Mouse (Mus musculus) G1E (cell line): Measurements from ENCODE around the gene Pnldc1. TPM values are rescaled to one million over a fixed set of nuclear protein-coding genes. Genes with fewer than 3 reads are reported as not detected.
"Not testable (repeated sequence)": the region's sequence is repeated elsewhere in the genome, so short reads cannot be mapped to it uniquely, and the experiment has no call there.

Experiments used
- ATAC-seq: 2 replicates; pipeline ENCODE4 v1.8.0; 2016; ENCODE audit warnings: mild to moderate bottlenecking; ENCODE audit not compliant: insufficient number of reproducible peaks, poor library complexity, low FRiP score, severe bottlenecking; ENCODE audit errors: extremely low read depth
- DNase-seq: peaks from one replicate; pipeline ENCODE4 v3.0.0; 2012; ENCODE audit warnings: low spot score
- H3K27me3 ChIP-seq: 2 replicates; pipeline ENCODE4 v1.6.1; 2012; ENCODE audit warnings: mild to moderate bottlenecking, low read length, inconsistent platforms; ENCODE audit not compliant: insufficient read depth
- H3K36me3 ChIP-seq: replicated peaks from 2 replicates; pipeline ENCODE3; 2012; ENCODE audit warnings: mild to moderate bottlenecking, inconsistent platforms
- H3K4me1 ChIP-seq: 2 replicates; pipeline ENCODE4 v1.6.1; 2012; ENCODE audit warnings: low read depth, low read length, inconsistent platforms, mixed read lengths; ENCODE audit not compliant: insufficient read depth
- H3K4me3 ChIP-seq: 2 replicates; pipeline ENCODE4 v1.5.1; 2012; ENCODE audit warnings: low read depth, mild to moderate bottlenecking, inconsistent platforms, low read length, moderate library complexity, mixed read lengths
- H3K9me3 ChIP-seq: replicated peaks from 2 replicates; pipeline ENCODE4 v1.6.1; 2012; ENCODE audit warnings: inconsistent platforms
- CTCF ChIP-seq: IDR thresholded peaks from 2 replicates; pipeline ENCODE4 v1.5.1; 2012; ENCODE audit warnings: low read depth, low read length, inconsistent platforms, mixed read lengths
- GATA1 ChIP-seq: IDR thresholded peaks from 2 replicates; pipeline ENCODE4 v1.6.1; 2012; ENCODE audit warnings: borderline replicate concordance, low read length, inconsistent platforms, mixed read lengths
- GATA2 ChIP-seq: IDR thresholded peaks from 2 replicates; pipeline ENCODE4 v1.6.1; 2012; ENCODE audit warnings: low read depth, low read length, inconsistent platforms, borderline replicate concordance
- POLR2AphosphoS5 ChIP-seq: IDR thresholded peaks from 2 replicates; pipeline ENCODE4 v1.6.1; 2012; ENCODE audit warnings: low read depth, low read length, inconsistent platforms; ENCODE audit not compliant: insufficient replicate concordance
- TAL1 ChIP-seq: conservative IDR thresholded peaks from 2 replicates; pipeline ENCODE4 v1.6.1; 2012; ENCODE audit warnings: low read depth, low read length, inconsistent platforms, mixed read lengths
- polyA plus RNA-seq: library from polyadenylated mRNA; stranded (reverse); fragments of >175 nt; gene quantifications from 2 replicates; pipeline ENCODE4 v1.2.3, GENCODE M21; 2012
- total RNA-seq, 2 experiments: library from RNA; stranded (forward) in 1 of 2; stranded (reverse) in 1 of 2; fragments of 200-1000 nt in 1 of 2; fragments of >200 nt in 1 of 2; fragmentation: Nextera tagmentation in 1 of 2; gene quantifications; 2 replicates each; pipeline ENCODE4 v1.2.3; 2014 to 2017

Gene Pnldc1
- total and polyA plus RNA-seq, 3 experiments: 1.5 to 3.8 TPM; not detected in 1

DNA sequence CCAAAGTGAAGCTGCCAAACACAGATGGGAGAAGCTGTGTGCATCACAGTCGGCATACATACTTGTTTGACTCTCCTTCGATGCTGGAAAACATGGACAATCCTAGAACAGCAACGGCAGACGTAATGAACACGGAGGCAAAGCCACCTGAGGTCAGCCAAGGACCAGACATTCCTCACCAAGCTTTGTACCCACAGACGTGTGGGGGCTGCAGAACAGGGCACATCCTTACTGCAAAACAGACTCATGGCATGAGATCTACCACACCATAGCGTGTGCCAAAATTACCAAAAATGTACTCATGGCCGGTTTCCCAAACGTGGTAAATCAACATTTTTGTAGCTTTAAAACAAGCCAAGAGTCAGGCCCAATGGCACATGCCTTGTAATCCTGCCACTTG is 3.6 kb downstream of the Pnldc1 start:
- no peaks in the 10 kb centered on the region for H3K27me3 ChIP-seq
- no peak for ATAC-seq
- no peaks in the 10 kb centered on the region; the same call in 1 of the 2 replicates for H3K4me1 ChIP-seq
- H3K36me3 ChIP-seq: peaks cover 76% of the 10 kb centered on the region
- TF ChIP-seq GATA1: no peak
- TF ChIP-seq POLR2AphosphoS5: no peak
- no peak for TF ChIP-seq TAL1
- no peak for TF ChIP-seq GATA2
- TF ChIP-seq CTCF: no peak
- no peak for DNase-seq
- H3K4me3 ChIP-seq: no peak overlapping the region
- H3K9me3 ChIP-seq: no peaks in the 10 kb centered on the region

DNA sequence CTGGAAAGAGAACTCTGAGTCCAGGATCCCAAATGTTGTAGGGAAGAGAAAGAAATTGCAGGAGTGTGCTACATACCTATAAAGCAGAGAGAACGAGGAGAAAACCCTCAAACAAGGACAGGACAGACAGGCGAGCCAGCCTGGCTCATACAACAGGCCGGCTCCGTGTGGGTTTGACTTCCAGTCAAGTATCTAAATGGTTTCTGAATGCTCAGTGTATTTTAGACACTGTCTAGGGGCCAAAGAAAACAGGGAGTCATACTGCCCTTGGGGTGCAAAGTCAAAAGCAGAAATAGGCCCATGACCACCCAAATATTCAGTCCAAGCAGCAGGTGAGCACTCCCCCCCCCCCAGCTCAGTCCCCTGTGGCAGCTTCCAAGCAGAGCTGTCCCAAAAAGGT is 4.2 kb downstream of the Pnldc1 start:
- ATAC-seq (no peak), DNase-seq (no peak)
- H3K36me3 ChIP-seq: peaks cover 77% of the 10 kb centered on the region

DNA sequence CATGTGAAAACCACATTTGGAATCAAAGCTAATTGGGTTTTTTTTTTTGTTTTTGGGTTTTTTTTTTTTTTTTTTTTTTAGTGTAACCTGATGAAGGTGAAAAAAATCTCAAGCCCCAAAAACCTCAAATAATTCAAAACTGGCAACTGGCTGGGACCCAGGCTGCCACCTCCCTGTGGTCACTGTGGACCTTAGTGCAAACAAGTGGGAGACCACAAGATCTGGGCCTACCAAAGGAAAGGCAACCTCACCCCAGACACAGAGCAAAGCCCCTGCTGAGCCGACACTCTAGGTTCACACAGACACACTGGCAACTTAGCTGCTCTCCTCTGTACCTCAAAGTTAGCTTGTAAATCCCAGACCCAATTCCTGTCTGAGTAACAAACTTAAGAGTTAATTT is 5.7 kb downstream of the Pnldc1 start:
- peaks cover 73% of the 10 kb centered on the region for H3K36me3 ChIP-seq
- no peak for TF ChIP-seq TAL1
- no peak for TF ChIP-seq CTCF
- TF ChIP-seq GATA2: no peak
- TF ChIP-seq POLR2AphosphoS5: no peak
- TF ChIP-seq GATA1: no peak
- DNase-seq: no peak
- H3K9me3 ChIP-seq: no peaks in the 10 kb centered on the region
- H3K4me1 ChIP-seq: no peaks in the 10 kb centered on the region
- H3K27me3 ChIP-seq: no peaks in the 10 kb centered on the region
- H3K4me3 ChIP-seq: no peak overlapping the region
- no peak for ATAC-seq

More for the DNA sequence above, 4.2 kb downstream of the Pnldc1 start:
- no peaks in the 10 kb centered on the region for H3K27me3 ChIP-seq
- no peak overlapping the region for H3K4me3 ChIP-seq
- no peak for TF ChIP-seq TAL1
- TF ChIP-seq POLR2AphosphoS5: no peak
- TF ChIP-seq GATA1: no peak
- TF ChIP-seq CTCF: no peak
- TF ChIP-seq GATA2: no peak
- H3K4me1 ChIP-seq: no peaks in the 10 kb centered on the region; the same call in 1 of the 2 replicates
- H3K9me3 ChIP-seq: no peaks in the 10 kb centered on the region

DNA sequence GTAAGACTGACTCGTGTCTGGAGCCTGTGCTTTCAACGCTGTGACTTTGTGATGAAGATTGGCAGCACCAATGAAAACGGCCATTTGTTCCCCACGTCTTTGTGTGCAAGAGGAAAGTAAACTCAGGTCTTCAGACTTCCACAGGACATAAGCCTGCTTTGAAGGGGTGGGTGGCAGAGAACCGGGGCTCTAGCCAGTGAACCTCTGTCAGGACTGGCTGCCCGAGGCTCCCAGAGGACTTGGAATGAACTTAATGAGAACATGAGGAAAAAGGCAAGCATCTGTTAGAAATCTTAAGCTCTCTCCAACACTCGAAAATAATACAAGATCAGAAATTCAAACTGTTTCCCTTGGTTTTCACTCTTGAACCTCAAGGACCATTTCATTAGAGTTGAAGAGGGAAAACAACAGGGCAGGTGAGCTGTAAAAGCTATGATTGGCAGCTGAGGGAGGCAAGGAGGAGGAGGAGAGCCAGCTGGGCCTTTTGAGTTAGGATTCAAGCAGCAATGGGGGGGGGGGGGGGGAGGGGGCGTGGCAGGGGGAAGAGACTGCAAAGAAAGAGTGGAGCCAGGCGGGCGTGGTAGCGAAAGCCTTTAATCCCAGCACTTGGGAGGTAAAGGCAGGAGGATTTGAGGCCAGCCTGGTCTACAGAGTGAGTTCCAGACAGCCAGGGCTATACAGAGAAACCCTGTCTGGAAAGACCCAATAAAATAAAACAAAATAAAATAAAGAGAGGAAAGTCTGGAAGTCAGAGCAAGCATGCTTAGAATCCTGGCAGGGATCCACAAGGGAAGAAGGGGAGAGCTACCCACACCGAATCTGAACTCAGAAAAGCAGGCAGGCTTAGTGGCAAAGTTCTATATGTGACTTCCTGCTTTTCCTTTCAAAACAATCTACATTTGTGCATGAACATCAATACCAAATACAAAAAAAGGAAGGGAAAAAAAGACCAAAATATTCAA is 6.4 kb downstream of the Pnldc1 start:
- H3K4me3 ChIP-seq: no peak overlapping the region
- no peaks in the 10 kb centered on the region for H3K4me1 ChIP-seq
- no peak for TF ChIP-seq GATA2
- TF ChIP-seq POLR2AphosphoS5: no peak
- no peak for TF ChIP-seq TAL1
- TF ChIP-seq CTCF: no peak
- no peak for TF ChIP-seq GATA1
- no peaks in the 10 kb centered on the region for H3K9me3 ChIP-seq
- peaks cover 74% of the 10 kb centered on the region for H3K36me3 ChIP-seq
- H3K27me3 ChIP-seq: no peaks in the 10 kb centered on the region
- no peak for DNase-seq
- no peak for ATAC-seq

DNA sequence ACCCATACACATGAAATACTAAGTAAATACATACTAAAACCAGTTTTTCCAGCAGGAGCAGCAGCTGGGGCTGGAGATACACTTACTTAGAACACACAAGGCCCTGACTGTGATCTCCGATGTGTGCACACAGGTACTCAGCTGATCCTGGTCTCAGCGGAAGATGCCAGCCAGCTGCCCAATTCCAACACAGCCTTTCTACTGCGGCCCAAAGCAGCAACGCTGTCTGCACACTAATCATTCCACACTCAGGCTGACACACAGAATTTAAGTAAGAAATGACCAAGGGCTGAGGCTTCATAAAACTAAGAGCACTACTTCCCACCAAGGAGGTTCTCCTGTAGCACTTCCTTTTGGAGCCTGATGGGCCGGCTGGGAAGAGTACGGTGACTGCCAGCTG is 7.7 kb downstream of the Pnldc1 start:
- H3K4me1 ChIP-seq: no peaks in the 10 kb centered on the region
- no peak for TF ChIP-seq TAL1
- TF ChIP-seq POLR2AphosphoS5: no peak
- TF ChIP-seq CTCF: no peak
- no peak for TF ChIP-seq GATA2
- no peak for TF ChIP-seq GATA1
- H3K36me3 ChIP-seq: peaks cover 72% of the 10 kb centered on the region
- no peak for DNase-seq
- ATAC-seq: no peak
- no peak overlapping the region for H3K4me3 ChIP-seq
- no peaks in the 10 kb centered on the region for H3K27me3 ChIP-seq
- H3K9me3 ChIP-seq: no peaks in the 10 kb centered on the region

DNA sequence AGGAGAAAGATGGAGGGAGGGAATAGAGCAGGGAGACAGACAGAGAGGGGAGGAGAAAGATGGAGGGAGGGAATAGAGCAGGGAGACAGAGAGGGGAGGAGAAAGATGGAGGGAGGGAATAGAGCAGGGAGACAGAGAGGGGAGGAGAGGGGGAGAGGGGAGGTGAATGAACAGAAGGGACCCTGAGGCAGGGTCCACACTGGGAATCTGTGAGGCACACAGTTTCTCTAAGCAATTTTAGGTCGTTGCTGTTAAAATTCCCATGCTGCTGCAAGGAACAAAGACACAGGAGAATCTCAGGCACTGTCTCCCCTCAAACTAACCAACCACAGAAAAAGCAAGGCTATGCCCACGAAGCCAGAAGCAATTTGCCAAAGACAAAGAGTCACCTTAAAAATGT is 11.4 kb downstream of the Pnldc1 start:
- not testable (repeated sequence) for H3K4me3 ChIP-seq, H3K27me3 ChIP-seq, H3K9me3 ChIP-seq, DNase-seq, H3K4me1 ChIP-seq, ATAC-seq
- H3K36me3 ChIP-seq: peaks cover 75% of the 10 kb centered on the region

DNA sequence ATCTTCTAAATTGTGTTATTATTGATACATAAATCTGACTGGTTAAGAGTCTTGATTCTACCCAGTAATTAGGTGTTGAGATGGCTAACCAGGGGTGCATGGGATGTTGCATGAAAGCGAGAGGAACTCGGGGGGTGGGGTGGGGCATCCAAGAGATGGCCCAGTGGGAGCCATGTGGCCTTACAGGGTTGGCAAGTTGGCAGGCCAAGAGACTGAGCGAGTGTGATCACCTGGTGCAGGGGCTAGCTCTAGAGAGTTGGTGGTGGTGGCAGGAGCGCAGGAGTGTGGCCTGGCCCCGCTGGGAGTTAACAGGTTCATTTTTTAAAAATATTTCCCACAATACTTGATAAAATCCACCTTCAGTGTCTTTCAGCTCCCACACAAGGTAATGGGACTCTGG is 12.4 kb downstream of the Pnldc1 start:
- ATAC-seq: no peak
- Histone ChIP-seq H3K36me3 (peaks cover 73% of the 10 kb centered on the region), H3K9me3 (no peaks in the 10 kb centered on the region), H3K27me3 (no peaks in the 10 kb centered on the region), H3K4me3 (no peak overlapping the region), H3K4me1 (no peaks in the 10 kb centered on the region)
- TF ChIP-seq GATA1: no peak
- TF ChIP-seq GATA2: no peak
- TF ChIP-seq CTCF: no peak
- no peak for TF ChIP-seq TAL1
- TF ChIP-seq POLR2AphosphoS5: no peak
- DNase-seq: no peak
